Mouse (Mus musculus) heart, postnatal 14 days (tissue): ENCODE results near the gene Scel. TPM values are rescaled to one million over a fixed set of nuclear protein-coding genes. Genes with fewer than 3 reads are reported as not detected.
A peak's percentile ranks its signal among the peaks of the same experiment; 100 is the strongest.

ENCODE experiments used
- DNase-seq, 2 experiments: peaks; one replicate each; pipeline ENCODE4 v3.0.0; 2021 to 2022
- intact Hi-C: fragments of 180-260 bp; cut with DNase I; formaldehyde crosslinking; loops from one replicate; pipeline ENCODE4 v1.15.1; 2025
- total RNA-seq, 2 experiments: library from RNA; stranded (reverse); gene quantifications; 2 replicates each; pipeline ENCODE4 v1.2.3; 2021

The Scel gene
- total RNA-seq, 2 experiments from 2014 or later = 0.32 to 0.41 TPM

- intact Hi-C loops = no loop called here
- DNase-seq = no peak
These were observed 43.5 kb downstream of the Scel start for GRCm38 (mm10) chr14:103556609-103557008.

- DNase-seq = no peak
- intact Hi-C loops = no loop called here
These were observed 48.4 kb downstream of the Scel start for GRCm38 (mm10) chr14:103561383-103562096.

GRCm38 (mm10) chr14:103567957-103568356, 54.8 kb downstream of the Scel start:
- no peak for DNase-seq
- intact Hi-C loops = no loop called here

GRCm38 (mm10) chr14:103568433-103568832, 55.3 kb downstream of the Scel start:
- no peak for DNase-seq
- intact Hi-C loops = no loop called here

- intact Hi-C loops = no loop called here
- no peak for DNase-seq
These were observed 58.6 kb downstream of the Scel start for GRCm38 (mm10) chr14:103571598-103572320.

- intact Hi-C loops = no loop called here
- DNase-seq = no peak
These were observed 62.7 kb downstream of the Scel start for GRCm38 (mm10) chr14:103575854-103576253.

GRCm38 (mm10) chr14:103577011-103577410, 63.9 kb downstream of the Scel start:
- intact Hi-C loops = no loop called here
- DNase-seq = no peak

- DNase-seq = no peak
These were observed 73.5 kb downstream of the Scel start for GRCm38 (mm10) chr14:103586662-103587061.

GRCm38 (mm10) chr14:103587208-103587900, 74.2 kb downstream of the Scel start:
- intact Hi-C loops = no loop called here

More at GRCm38 (mm10) chr14:103586662-103587061, 73.5 kb downstream of the Scel start:
- intact Hi-C loops = no loop called here

GRCm38 (mm10) chr14:103589819-103590218, 76.7 kb downstream of the Scel start:
- intact Hi-C loops = no loop called here
- peak; percentile 9 to 10 for DNase-seq

More at GRCm38 (mm10) chr14:103587208-103587900, 74.2 kb downstream of the Scel start:
- DNase-seq = no peak

GRCm38 (mm10) chr14:103595870-103596269, 82.7 kb downstream of the Scel start:
- intact Hi-C loops = no loop called here
- DNase-seq = no peak

GRCm38 (mm10) chr14:103608063-103608462, 94.9 kb downstream of the Scel start:
- DNase-seq = no peak
- intact Hi-C loops = no loop called here

- no peak for DNase-seq
- intact Hi-C loops = no loop called here
These were observed 100.6 kb downstream of the Scel start for GRCm38 (mm10) chr14:103613573-103614271.

- no peak for DNase-seq
- intact Hi-C loops = no loop called here
These were observed 101.1 kb downstream of the Scel start for GRCm38 (mm10) chr14:103614272-103614587.

GRCm38 (mm10) chr14:103619756-103620155, 106.6 kb downstream of the Scel start:
- intact Hi-C loops = no loop called here
- DNase-seq = no peak

GRCm38 (mm10) chr14:103621207-103621606, 108.1 kb downstream of the Scel start:
- no peak for DNase-seq
- intact Hi-C loops = no loop called here

GRCm38 (mm10) chr14:103626100-103626499, 113.0 kb downstream of the Scel start:
- intact Hi-C loops = no loop called here
- DNase-seq = no peak

GRCm38 (mm10) chr14:103629639-103630364, 116.7 kb downstream of the Scel start:
- no peak for DNase-seq
- intact Hi-C loops = no loop called here

- intact Hi-C loops = no loop called here
- no peak for DNase-seq
These were observed 117.4 kb downstream of the Scel start for GRCm38 (mm10) chr14:103630545-103630944.

- DNase-seq = no peak
These were observed 130.8 kb downstream of the Scel start for GRCm38 (mm10) chr14:103643933-103644332.

More at GRCm38 (mm10) chr14:103643933-103644332, 130.8 kb downstream of the Scel start:
- intact Hi-C loops = no loop called here
